Mouse (Mus musculus) small intestine, adult 2 months (tissue): ENCODE results near the gene Nfia.

Experiments
- CTCF ChIP-seq: fragments of 200-500 bp; IDR thresholded peaks from 2 replicates; pipeline ENCODE4 v1.5.1; 2012; ENCODE audit warnings: low read depth, mild to moderate bottlenecking, control low read depth, inconsistent platforms, low read length, moderate library complexity, mixed read lengths; ENCODE audit not compliant: insufficient replicate concordance, insufficient read length; ENCODE audit errors: extremely low read depth
- POLR2A ChIP-seq: fragments of 200-500 bp; IDR thresholded peaks from 2 replicates; pipeline ENCODE4 v1.6.1; 2012; ENCODE audit warnings: low read depth, mild to moderate bottlenecking, control low read depth, inconsistent platforms, low read length, moderate library complexity

GRCm38 (mm10) chr4:98061086-98061485 is 288.6 kb downstream of the Nfia start:
- TF ChIP-seq CTCF: no peak
- TF ChIP-seq POLR2A: no peak
